Mouse (Mus musculus) spleen, adult 2 months (tissue): ENCODE results near the gene Wwc1. TPM values are rescaled to one million over a fixed set of nuclear protein-coding genes. Genes with fewer than 3 reads are reported as not detected.
A peak's percentile ranks its signal among the peaks of the same experiment; 100 is the strongest.

ENCODE experiments used
- DNase-seq, 2 experiments: peaks; one replicate each; pipeline versions ENCODE4 v3.0.0 to v3.0.0-alpha.2; 2012 to 2021; ENCODE audit warnings: low spot score in 2 of 2, low read depth in 1 of 2
- H3K27ac ChIP-seq: fragments of 200-500 bp; 2 replicates; pipeline ENCODE4 v1.5.1; 2012; ENCODE audit warnings: low read length, inconsistent platforms; ENCODE audit not compliant: insufficient read depth
- H3K27me3 ChIP-seq: fragments of 200-500 bp; 2 replicates; pipeline ENCODE4 v1.6.1; 2012; ENCODE audit warnings: mild to moderate bottlenecking, moderate library complexity, low read length, inconsistent platforms; ENCODE audit not compliant: control insufficient read depth, insufficient read depth
- H3K36me3 ChIP-seq: fragments of 200-500 bp; 2 replicates; pipeline ENCODE4 v1.6.1; 2012; ENCODE audit warnings: mild to moderate bottlenecking, low read length, inconsistent platforms; ENCODE audit not compliant: control insufficient read depth, insufficient read depth
- H3K4me1 ChIP-seq: fragments of 200-500 bp; 2 replicates; pipeline ENCODE4 v1.6.1; 2011; ENCODE audit warnings: inconsistent platforms; ENCODE audit not compliant: control insufficient read depth, insufficient read depth, insufficient read length
- H3K4me3 ChIP-seq: fragments of 200-500 bp; 2 replicates; pipeline ENCODE4 v1.5.1; 2011; ENCODE audit warnings: mild to moderate bottlenecking, inconsistent platforms; ENCODE audit not compliant: insufficient read depth, insufficient read length; ENCODE audit errors: extremely low read depth
- CTCF ChIP-seq: fragments of 200-500 bp; IDR thresholded peaks from 2 replicates; pipeline ENCODE4 v1.5.1; 2011; ENCODE audit warnings: mild to moderate bottlenecking, inconsistent platforms; ENCODE audit not compliant: insufficient read depth, insufficient read length, insufficient replicate concordance; ENCODE audit errors: extremely low read depth
- POLR2A ChIP-seq: fragments of 200-500 bp; IDR thresholded peaks from 2 replicates; pipeline ENCODE4 v1.6.1; 2011; ENCODE audit warnings: low read depth, low read length, inconsistent platforms
- WGBS: fragments of 180-500 bp; shearing (Covaris S2); methylation state at CpG from one replicate; pipeline ENCODE4 v1.1.7; 2018; 5-methylcytosine and 5-hydroxymethylcytosine counted together
- polyA plus RNA-seq: library from polyadenylated mRNA; depleted of rRNA; stranded (reverse); fragments of >200 nt; gene quantifications from 2 replicates; pipeline ENCODE4 v1.2.3, GENCODE M21; 2012

Gene Wwc1
- polyA plus RNA-seq, 1 experiment = 0.47 TPM

DNA sequence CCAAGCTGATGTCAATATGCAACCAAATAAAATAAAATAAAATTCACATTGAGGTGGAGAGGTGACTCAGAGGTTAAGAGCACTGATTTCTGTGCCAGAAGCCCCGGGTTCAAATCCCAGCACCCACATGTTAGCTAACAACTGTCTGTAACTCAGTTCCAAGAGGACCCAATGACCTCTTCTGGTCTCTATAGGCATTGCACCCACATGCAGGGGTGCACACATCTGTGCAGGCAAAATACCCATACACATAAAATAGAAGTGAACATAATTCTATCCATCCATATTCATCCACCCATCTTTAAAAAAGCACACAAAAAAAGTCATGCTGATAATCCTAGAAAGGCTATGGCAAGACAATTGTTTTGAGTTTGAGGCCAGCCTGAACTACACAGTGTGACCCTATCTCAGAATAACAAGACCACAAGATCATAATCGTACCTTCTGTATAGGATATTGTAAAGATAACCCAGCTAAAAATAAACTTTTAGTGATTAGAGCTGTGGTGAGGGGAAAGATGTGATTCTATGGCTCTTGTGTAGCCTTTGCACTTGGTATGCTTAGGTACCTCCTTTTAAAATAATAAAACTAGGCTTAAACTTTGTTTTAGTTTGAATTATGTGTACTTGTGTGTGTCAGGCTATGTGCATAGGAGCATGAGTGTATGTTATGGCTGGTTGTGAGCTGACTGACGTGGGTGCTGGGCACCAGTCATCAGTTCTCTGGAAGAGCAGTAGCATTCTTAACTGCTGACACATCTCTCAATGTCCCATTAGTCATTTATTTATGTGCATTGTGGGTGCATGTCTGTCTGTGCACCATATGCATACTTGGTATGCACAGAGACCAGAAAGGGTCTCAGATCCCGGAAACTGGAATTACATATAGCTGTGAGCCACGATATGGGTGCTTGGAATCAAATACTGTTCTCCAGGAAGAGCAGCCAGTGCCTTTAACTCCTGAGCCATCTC, 142.9 kb downstream of the Wwc1 start:
- peaks cover 4% of the 10 kb centered on the region; the same call in 1 of the 2 replicates for H3K4me1 ChIP-seq
- DNase-seq = no peak
- TF ChIP-seq CTCF (no peak), POLR2A (no peak)
- H3K36me3 ChIP-seq = no peaks in the 10 kb centered on the region
- H3K27me3 ChIP-seq = no peaks in the 10 kb centered on the region
- H3K27ac ChIP-seq = no peak overlapping the region
- H3K4me3 ChIP-seq = no peak overlapping the region
- 70% methylated on average over 5 of the region's 5 CpGs for WGBS

DNA sequence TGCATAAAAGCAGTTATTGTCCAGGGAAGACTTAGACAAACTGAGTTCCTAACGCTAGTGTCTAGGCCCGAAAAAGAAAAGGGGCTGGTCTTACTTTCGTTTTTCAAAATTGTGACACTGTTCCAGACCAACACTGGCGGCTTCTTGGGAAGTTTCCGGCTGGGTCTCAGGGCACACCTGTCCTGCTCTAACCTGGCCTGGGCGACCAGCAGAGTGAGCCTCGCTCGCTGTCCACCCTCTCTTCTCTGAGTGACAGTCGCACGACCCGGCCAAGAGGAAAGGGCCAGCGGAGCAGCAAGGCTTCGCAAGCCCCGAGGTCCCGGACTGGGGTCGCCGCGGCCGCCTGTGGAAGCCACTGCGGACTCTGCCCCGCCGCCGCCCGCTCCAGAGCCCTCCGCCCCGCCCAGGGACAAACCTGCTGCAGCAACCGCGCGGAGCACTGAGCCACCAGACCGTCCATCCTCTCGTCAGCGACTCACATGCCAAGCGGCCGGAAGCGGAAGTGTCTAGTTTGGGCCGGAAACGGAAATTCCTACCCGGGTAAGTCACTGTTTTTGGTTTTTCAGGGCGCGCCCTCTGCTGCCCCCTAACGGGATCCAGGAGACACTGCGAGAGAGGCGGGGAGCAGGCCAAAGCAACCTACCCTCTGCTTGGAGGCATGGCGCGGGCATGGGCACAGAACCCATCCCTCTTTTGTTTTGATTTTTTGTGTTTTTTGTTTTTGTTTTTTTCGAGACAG, 146.1 kb downstream of the Wwc1 start, which contains the start of gene Rars:
TSS of gene Rars (minus strand) at position 485 of the 739 bp plus-strand sequence.
- Histone ChIP-seq H3K36me3 (peaks cover 9% of the 10 kb centered on the region), H3K27me3 (no peaks in the 10 kb centered on the region), H3K4me1 (no peaks in the 10 kb centered on the region; the same call in 1 of the 2 replicates), H3K4me3 (peak within 1 kb of the TSS; percentile 91), H3K27ac (peak within 1 kb of the TSS; percentile 31)
- TF ChIP-seq POLR2A = peak; percentile 53; the same call in 1 of the 2 replicates
- TF ChIP-seq CTCF = peak; percentile 82
- WGBS = under 1% methylated on average over 46 of the region's 46 CpGs
- peak; percentile 91 to 94 for DNase-seq

DNA sequence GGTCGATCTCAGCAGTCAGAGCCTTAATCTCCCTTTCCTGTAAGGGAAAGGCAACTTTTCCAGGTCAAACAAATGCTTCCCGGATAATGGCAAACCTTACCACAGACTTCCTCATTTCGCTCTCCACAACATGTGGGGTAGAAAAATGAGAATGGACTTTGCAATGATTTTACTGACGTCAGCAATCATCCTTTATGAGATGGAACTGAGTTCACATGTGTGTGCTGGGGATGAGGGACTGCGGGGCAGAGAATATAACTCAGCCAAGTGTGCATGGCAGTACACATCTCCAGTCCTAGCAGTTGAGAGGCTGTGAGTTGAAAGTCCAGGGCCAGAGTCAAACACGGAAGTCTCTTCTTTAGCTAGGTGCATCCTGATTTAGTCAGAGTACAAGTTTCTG, 147.1 kb downstream of the Wwc1 start:
- Histone ChIP-seq H3K27me3 (no peaks in the 10 kb centered on the region), H3K4me3 (no peak overlapping the region), H3K27ac (no peak overlapping the region), H3K4me1 (no peaks in the 10 kb centered on the region; the same call in 1 of the 2 replicates), H3K36me3 (peaks cover 15% of the 10 kb centered on the region)
- TF ChIP-seq POLR2A (no peak), CTCF (no peak)
- DNase-seq = no peak
- 50% methylated on average over 6 of the region's 6 CpGs for WGBS

DNA sequence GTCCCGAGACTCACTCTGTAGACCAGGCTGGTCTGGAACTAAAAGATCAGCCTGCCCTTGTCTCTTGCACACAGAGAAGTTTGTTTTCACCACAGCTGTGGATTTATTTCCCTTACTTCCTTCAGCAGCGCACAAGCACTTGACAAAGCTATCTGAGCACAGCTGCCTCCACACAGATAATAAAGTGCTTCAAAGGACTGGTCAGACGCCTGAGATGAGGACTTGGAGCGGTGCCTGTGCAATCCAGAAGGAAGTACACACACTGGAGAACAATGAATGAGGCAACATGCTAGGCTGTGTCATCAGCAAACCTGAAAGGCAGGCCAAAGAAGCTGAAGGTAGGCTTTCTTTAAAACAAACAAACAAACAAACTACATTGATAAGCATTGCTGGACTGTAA, 148.2 kb downstream of the Wwc1 start:
- Histone ChIP-seq H3K27me3 (no peaks in the 10 kb centered on the region), H3K36me3 (peaks cover 18% of the 10 kb centered on the region), H3K27ac (no peak overlapping the region), H3K4me1 (no peaks in the 10 kb centered on the region; the same call in 1 of the 2 replicates), H3K4me3 (no peak overlapping the region)
- TF ChIP-seq CTCF (no peak), POLR2A (no peak)
- no peak for DNase-seq
- WGBS = 85% methylated on average over 4 of the region's 4 CpGs

DNA sequence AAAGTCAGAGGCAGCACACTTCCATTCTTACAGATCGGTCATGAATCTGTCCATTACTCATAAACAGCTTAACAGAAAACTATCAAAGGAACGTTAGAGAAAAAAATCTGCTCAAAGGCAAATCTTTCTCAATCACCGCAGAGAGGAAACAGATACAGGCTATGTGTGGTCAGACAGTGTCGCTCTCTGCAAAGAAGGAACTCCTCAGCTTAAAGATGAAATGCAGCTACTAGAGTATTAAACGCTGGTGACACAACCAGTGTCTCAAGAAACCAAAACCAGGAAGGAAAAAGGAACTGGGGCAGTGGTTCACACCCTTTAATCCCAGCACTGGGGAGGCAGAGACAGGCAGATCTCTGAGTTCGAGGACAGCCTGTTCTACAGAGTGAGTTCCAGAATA, 152.6 kb downstream of the Wwc1 start:
- Histone ChIP-seq H3K4me3 (no peak overlapping the region), H3K4me1 (no peaks in the 10 kb centered on the region), H3K36me3 (peaks cover 44% of the 10 kb centered on the region), H3K27me3 (no peaks in the 10 kb centered on the region), H3K27ac (no peak overlapping the region)
- WGBS = 83% methylated on average over 6 of the region's 6 CpGs
- no peak for DNase-seq
- TF ChIP-seq CTCF (no peak), POLR2A (no peak)

DNA sequence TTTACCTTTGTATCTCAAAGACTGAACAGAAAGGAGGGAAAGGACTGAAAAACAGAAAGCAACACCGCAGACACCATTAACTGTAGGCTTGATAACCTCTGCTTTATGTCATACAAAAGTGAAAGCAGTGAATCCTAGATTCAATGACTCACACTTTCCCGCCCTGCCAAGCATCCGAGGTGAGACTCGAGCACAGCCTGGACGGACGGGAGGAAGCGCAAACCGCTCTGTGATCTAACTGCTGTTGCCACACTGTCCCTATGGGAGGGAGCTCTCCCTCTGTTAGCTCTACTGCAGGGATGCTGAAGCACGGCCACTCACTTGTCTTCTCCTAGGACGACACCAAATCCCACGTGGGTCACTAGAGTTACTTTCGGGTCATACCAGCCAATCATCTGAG, 164.0 kb downstream of the Wwc1 start:
- DNase-seq = no peak
- 94% methylated on average over 12 of the region's 12 CpGs for WGBS
- no peaks in the 10 kb centered on the region for H3K4me1 ChIP-seq
- no peak overlapping the region for H3K27ac ChIP-seq
- TF ChIP-seq CTCF = no peak
- TF ChIP-seq POLR2A = no peak
- no peak overlapping the region for H3K4me3 ChIP-seq
- H3K36me3 ChIP-seq = peaks cover 55% of the 10 kb centered on the region
- no peaks in the 10 kb centered on the region for H3K27me3 ChIP-seq
